Mouse (Mus musculus): Measurements from ENCODE around the gene Cacna1i. TPM values are rescaled to one million over a fixed set of nuclear protein-coding genes. Genes with fewer than 3 reads are reported as not detected.

Gene Cacna1i
- polyA plus RNA-seq, 1 experiment, result not detected

- Histone ChIP-seq H3K36me3 (ENCODE audit: control insufficient read depth, insufficient read depth, low read length, poor library complexity, severe bottlenecking) (peaks cover 6% of the 10 kb centered on the region), H3K4me1 (ENCODE audit: control insufficient read depth, insufficient read depth, low read length) (no peaks in the 10 kb centered on the region), H3K9me3 (replicated peaks; ENCODE audit: control insufficient read depth, insufficient read depth, low read length, poor library complexity, severe bottlenecking) (no peaks in the 10 kb centered on the region), H3K27ac (ENCODE audit: insufficient read depth, low read length) (peak within 1 kb of the TSS; percentile 49), H3K4me3 (ENCODE audit: low read depth, low read length) (peak within 1 kb of the TSS; percentile 82), H3K27me3 (ENCODE audit: control insufficient read depth, insufficient read depth, low read length, poor library complexity, severe bottlenecking) (no peaks in the 10 kb centered on the region), H3K9ac (ENCODE audit: low read depth, poor library complexity, severe bottlenecking) (peak within 1 kb of the TSS; percentile 88)
- TF ChIP-seq POLR2A (IDR thresholded peaks at IDR 0.05; ENCODE audit: insufficient read depth, low read length), result no peak
- 0 out of 2 replicates have a peak, but pooled peaks have one; percentile 13 for TF ChIP-seq EP300 (IDR thresholded peaks at IDR 0.05; ENCODE audit: insufficient read depth, low read depth, low read length)
These were observed 23.1 kb upstream of the Cacna1i start, which contains the start of gene Rps19bp1 for GRCm38 (mm10) chr15:80263610-80264575. Rps19bp1 (minus strand) TSS chr15:80264315.

GRCm38 (mm10) chr15:80266281-80266680 lies 20.8 kb upstream of the Cacna1i start:
- no peak for TF ChIP-seq EP300 (IDR thresholded peaks at IDR 0.05; ENCODE audit: insufficient read depth, low read depth, low read length)
- TF ChIP-seq CTCF (IDR thresholded peaks at IDR 0.05; ENCODE audit: low read depth, low read length), result peak; percentile 95

GRCm38 (mm10) chr15:80271858-80272396 lies 15.1 kb upstream of the Cacna1i start:
- Histone ChIP-seq H3K27me3 (ENCODE audit: control insufficient read depth, insufficient read depth, low read length, poor library complexity, severe bottlenecking) (no peaks in the 10 kb centered on the region), H3K36me3 (ENCODE audit: control insufficient read depth, insufficient read depth, low read length, poor library complexity, severe bottlenecking) (no peaks in the 10 kb centered on the region), H3K4me3 (ENCODE audit: low read depth, low read length) (no peak overlapping the region), H3K4me1 (ENCODE audit: control insufficient read depth, insufficient read depth, low read length) (no peaks in the 10 kb centered on the region), H3K9me3 (replicated peaks; ENCODE audit: control insufficient read depth, insufficient read depth, low read length, poor library complexity, severe bottlenecking) (peaks cover 4% of the 10 kb centered on the region; the same call in 1 of the 2 replicates), H3K27ac (ENCODE audit: insufficient read depth, low read length) (no peak overlapping the region), H3K9ac (ENCODE audit: low read depth, poor library complexity, severe bottlenecking) (no peak overlapping the region)
- TF ChIP-seq POLR2A (IDR thresholded peaks at IDR 0.05; ENCODE audit: insufficient read depth, low read length) (no peak), EP300 (IDR thresholded peaks at IDR 0.05; ENCODE audit: insufficient read depth, low read depth, low read length) (no peak), CTCF (IDR thresholded peaks at IDR 0.05; ENCODE audit: low read depth, low read length) (no peak)

More at GRCm38 (mm10) chr15:80266281-80266680, 20.8 kb upstream of the Cacna1i start:
- Histone ChIP-seq H3K9ac (ENCODE audit: low read depth, poor library complexity, severe bottlenecking) (no peak overlapping the region), H3K9me3 (replicated peaks; ENCODE audit: control insufficient read depth, insufficient read depth, low read length, poor library complexity, severe bottlenecking) (peaks cover 4% of the 10 kb centered on the region; the same call in 1 of the 2 replicates), H3K4me3 (ENCODE audit: low read depth, low read length) (no peak overlapping the region), H3K36me3 (ENCODE audit: control insufficient read depth, insufficient read depth, low read length, poor library complexity, severe bottlenecking) (no peaks in the 10 kb centered on the region), H3K27me3 (ENCODE audit: control insufficient read depth, insufficient read depth, low read length, poor library complexity, severe bottlenecking) (no peaks in the 10 kb centered on the region), H3K27ac (ENCODE audit: insufficient read depth, low read length) (no peak overlapping the region), H3K4me1 (ENCODE audit: control insufficient read depth, insufficient read depth, low read length) (no peaks in the 10 kb centered on the region)

- no peak overlapping the region for H3K27ac ChIP-seq (ENCODE audit: insufficient read depth, low read length)
- no peak overlapping the region for H3K4me3 ChIP-seq (ENCODE audit: low read depth, low read length)
- H3K27me3 ChIP-seq (ENCODE audit: control insufficient read depth, insufficient read depth, low read length, poor library complexity, severe bottlenecking), result no peaks in the 10 kb centered on the region
- H3K9ac ChIP-seq (ENCODE audit: low read depth, poor library complexity, severe bottlenecking), result no peak overlapping the region
- no peaks in the 10 kb centered on the region for H3K36me3 ChIP-seq (ENCODE audit: control insufficient read depth, insufficient read depth, low read length, poor library complexity, severe bottlenecking)
- TF ChIP-seq EP300 (IDR thresholded peaks at IDR 0.05; ENCODE audit: insufficient read depth, low read depth, low read length) (no peak), POLR2A (IDR thresholded peaks at IDR 0.05; ENCODE audit: insufficient read depth, low read length) (no peak), CTCF (IDR thresholded peaks at IDR 0.05; ENCODE audit: low read depth, low read length) (peak; percentile 33)
- H3K9me3 ChIP-seq (replicated peaks; ENCODE audit: control insufficient read depth, insufficient read depth, low read length, poor library complexity, severe bottlenecking), result no peaks in the 10 kb centered on the region
- no peaks in the 10 kb centered on the region for H3K4me1 ChIP-seq (ENCODE audit: control insufficient read depth, insufficient read depth, low read length)
These were observed 9.9 kb upstream of the Cacna1i start for GRCm38 (mm10) chr15:80277107-80277506.

DNA sequence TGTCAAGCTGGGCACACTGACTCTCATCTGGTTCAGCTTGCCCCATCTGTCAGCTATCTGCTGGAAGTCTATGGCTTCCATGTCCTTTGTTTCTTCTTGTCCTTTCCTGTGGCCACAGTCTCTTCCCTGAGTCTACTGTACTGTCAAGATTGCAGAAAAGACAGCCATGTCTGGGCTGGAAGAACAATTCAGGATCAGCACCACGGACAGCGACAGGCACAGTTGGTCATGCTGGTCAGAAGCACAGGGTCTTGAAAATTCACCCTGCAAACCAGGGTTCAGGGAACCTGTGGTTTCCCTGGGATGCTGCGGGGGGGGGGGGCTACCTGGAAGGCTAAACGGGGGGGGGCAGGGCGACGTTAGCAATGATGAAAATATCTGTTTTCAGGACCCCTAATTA lies 9.4 kb upstream of the Cacna1i start:
- Histone ChIP-seq H3K27ac (ENCODE audit: insufficient read depth, low read length) (no peak overlapping the region), H3K4me1 (ENCODE audit: control insufficient read depth, insufficient read depth, low read length) (no peaks in the 10 kb centered on the region), H3K9me3 (replicated peaks; ENCODE audit: control insufficient read depth, insufficient read depth, low read length, poor library complexity, severe bottlenecking) (no peaks in the 10 kb centered on the region), H3K9ac (ENCODE audit: low read depth, poor library complexity, severe bottlenecking) (no peak overlapping the region), H3K27me3 (ENCODE audit: control insufficient read depth, insufficient read depth, low read length, poor library complexity, severe bottlenecking) (no peaks in the 10 kb centered on the region), H3K36me3 (ENCODE audit: control insufficient read depth, insufficient read depth, low read length, poor library complexity, severe bottlenecking) (no peaks in the 10 kb centered on the region), H3K4me3 (ENCODE audit: low read depth, low read length) (no peak overlapping the region)
- TF ChIP-seq CTCF (IDR thresholded peaks at IDR 0.05; ENCODE audit: low read depth, low read length) (no peak), POLR2A (IDR thresholded peaks at IDR 0.05; ENCODE audit: insufficient read depth, low read length) (no peak), EP300 (IDR thresholded peaks at IDR 0.05; ENCODE audit: insufficient read depth, low read depth, low read length) (no peak)

Data from ES-Bruce4 (cell line).